Mouse (Mus musculus) urinary bladder, postnatal 4 days (tissue): ENCODE measurements around the gene Emid1.
"Not testable (repeated sequence)": the region's sequence is repeated elsewhere in the genome, so short reads cannot be mapped to it uniquely, and the experiment has no call there.

Experiments
- DNase-seq, 2 experiments: peaks; one replicate each; pipeline ENCODE4 v3.0.0; 2021 to 2022; ENCODE audit warnings: low spot score in 2 of 2

Gene Emid1

GRCm38 (mm10) chr11:5109441-5109840 lies 42.6 kb downstream of the Emid1 start:
- no peak for DNase-seq

GRCm38 (mm10) chr11:5103986-5104509 lies 48.0 kb downstream of the Emid1 start:
- DNase-seq: no peak

DNA sequence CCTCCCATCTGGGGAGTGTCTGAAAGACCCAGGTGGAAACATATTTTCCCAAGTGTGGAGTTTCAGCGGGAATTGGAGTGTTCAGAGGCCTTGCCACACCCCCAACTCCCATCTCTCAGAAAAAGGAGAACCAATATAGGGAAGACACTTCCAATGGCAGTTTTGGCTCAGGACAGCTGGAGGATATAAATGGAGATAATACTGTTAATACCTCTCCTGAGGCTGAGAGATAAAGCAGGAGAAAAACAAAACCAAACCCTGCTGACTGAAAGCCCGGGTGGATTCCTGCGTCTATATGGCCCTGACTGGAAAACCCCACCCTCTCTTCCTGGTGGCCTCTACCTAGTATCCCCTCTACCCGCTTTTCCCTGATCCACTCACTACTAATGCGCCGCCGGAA lies 49.7 kb downstream of the Emid1 start:
- DNase-seq: no peak

DNA sequence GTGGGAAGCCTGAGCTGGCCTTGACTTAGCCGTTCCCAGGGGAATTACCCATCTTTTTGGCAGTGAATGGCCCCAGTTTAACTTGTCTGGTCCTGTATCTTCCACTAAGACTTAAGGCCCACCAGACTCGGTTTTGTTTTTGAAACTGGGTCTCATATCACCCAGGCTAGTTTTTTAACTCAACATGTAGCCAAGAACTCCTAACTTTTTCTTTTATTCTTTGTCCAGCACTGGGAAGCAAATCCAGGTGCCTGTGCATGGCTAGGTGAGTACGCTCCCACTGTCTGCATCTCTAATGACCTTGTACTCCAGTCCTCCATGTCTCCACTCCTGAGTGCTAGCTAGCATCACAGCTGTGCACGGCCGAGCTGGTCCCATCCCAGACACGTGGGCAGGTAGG lies 50.4 kb downstream of the Emid1 start:
- DNase-seq: no peak

DNA sequence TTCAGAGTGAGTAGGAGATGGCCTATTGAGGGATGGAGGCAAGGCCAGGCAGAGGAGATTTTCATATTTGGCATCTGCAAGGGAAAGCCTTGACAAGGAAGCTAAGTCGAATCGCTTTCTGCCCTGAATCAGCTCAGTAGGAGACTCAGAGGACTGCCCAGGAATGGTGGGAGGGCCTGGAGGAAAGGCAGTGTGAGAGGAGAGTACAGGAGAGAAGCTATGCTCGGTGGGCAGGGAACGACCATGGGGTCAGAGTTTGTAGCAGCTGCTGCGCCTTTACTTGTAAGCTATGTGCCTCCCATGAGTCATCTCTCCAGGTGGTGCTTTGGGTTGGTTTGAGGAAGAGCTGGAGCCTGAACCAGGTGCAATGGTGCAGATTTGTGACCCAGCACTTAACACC lies 51.3 kb downstream of the Emid1 start:
- DNase-seq: no peak

- no peak for DNase-seq
Observed at GRCm38 (mm10) chr11:5100283-5100682, 51.8 kb downstream of the Emid1 start.

- DNase-seq: peak; percentile 80 to 86
Observed at GRCm38 (mm10) chr11:5099576-5100183, 52.4 kb downstream of the Emid1 start.

DNA sequence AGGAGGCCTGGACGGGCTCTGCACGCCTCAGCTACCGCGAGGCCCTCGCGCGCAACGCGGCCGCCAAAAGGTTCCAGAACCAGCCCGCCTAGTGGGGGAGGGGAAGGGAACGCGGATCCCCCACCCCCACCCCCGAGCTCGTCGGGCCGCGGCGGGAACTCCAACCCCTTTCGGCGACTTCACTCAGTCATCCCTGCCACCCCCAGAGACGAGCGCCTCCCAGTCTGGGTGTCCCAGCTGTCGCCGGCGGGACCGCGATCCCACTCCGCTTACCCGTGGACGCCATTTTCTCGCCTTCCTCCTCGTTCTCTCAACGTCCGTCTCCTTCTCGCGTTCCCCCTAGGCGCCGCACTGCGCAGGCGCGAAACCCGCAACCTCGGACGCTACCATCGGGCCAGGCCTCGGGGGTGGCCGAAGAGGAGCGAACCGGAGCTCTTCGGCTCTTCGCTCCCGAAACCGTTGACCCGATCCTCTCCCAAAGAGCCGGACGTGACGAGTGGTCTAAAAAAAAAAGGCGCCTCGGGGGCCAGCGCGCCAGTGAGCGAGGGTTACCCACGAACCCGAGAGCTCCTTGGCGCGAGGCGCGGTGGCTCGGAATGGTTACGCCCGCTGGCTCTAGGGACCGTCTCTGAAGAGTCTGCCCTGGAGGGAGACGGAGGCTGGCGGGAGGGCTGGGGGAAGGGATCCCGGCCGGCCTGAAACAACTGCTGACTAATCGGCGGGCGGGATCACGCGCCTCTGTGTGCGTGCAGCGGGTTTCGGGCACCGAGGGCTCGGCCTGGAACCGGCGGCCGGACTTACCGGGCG lies 53.1 kb downstream of the Emid1 start, which contains the start of the genes Rhbdd3 and Ewsr1:
Gene Rhbdd3 (plus strand): TSS at position 191 of the 807 bp plus-strand sequence.
Gene Ewsr1 (minus strand): TSS at position 531 of the 807 bp plus-strand sequence.
- peak; percentile 97 to 98 for DNase-seq

DNA sequence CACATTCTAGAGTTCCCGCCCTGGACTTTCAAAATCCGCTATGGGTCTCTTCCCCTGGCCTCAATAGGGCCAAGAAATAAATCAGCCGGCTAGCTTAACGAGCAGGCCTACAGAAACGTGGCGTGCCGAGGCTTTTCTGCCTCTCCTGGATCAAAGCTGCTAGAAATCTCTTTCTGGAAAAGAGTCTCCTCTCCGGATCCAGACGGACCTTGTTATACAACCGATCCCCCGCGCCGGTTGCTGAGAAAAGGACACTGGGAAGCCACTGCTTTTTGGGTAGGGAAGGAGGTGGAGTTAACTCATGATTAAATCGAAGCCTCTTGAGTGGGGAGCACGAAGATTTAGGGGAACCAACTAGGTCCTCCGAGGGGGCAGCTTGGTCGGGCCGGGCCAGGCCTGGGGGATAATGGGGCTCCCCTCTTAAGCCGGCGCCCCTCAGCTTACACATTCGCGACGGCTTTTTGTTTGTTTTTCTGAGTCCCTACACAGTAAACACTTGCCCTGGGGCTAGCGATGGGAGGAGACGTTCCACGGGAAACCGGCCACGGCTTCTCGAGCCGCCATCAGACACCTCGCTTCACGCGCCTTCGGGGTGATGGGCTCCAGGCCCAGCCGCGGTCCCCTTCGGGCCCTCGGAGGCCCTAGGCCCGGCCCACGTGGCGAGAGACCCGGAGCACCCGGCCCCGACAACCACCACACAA lies 53.9 kb downstream of the Emid1 start:
- DNase-seq: no peak

DNA sequence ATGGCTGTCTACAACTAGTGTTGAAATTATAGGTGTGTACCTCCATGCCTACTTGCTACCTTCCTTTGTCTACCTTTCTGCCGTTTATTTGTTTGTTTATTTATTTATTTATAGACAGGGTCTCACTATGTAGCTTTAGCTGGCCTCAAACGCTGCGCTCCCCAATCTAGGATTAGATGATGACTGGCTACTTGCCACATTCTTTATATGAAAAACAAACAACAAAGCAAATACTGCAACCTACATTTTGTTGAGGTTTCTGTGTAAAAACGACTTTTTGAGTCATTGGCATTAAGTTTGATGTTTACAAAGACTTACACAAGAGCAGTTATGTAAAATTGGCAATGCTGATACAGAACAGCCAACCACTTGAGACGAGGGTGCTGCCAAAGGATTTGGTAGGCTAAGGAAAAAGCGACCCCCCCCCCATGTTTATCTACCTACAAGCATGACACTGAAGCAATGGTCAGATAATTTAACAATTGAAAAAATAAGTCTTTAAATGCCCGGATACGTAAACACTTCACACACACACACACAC lies 55.5 kb downstream of the Emid1 start:
- no peak for DNase-seq

DNA sequence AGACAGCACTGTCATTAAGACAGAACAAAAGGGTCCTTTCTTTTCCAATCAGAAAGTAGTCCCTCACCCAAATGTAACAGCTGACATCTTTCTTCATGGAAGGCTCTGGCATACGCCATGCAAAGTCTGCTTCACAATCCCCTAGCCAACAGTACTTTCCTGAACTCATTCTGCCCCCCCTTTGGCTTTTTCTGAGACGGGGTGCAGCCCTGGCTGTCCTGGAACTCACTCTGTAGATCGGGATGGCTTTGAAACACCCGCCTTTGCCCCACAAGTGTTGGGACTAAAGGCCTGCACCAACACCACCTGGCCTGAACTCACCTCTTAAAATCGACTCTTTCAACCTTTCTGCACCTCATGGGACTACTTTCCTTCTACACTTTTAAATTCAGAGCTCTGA lies 56.2 kb downstream of the Emid1 start:
- no peak for DNase-seq

- no peak for DNase-seq
Observed at GRCm38 (mm10) chr11:5091706-5092105, 60.4 kb downstream of the Emid1 start.

DNA sequence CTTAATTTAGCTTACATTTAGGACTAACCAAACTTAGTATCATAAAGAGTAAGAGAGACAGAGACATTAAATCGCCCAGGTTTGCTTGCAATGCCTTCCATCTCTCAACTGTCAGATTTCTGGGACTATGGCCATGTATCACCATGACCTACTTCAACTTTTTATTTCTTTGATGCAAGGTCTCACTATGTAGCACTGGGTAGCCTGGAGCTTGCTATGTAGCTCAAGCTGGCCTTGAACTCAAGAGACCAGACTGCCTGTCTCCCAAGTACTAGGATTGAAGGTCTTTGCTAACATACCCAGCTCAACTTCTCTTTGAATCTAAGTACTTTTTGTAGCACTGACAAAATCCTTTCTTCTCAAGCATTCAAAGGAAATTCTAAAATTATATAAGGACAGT lies 62.9 kb downstream of the Emid1 start:
- DNase-seq: no peak

GRCm38 (mm10) chr11:5076843-5077242 lies 75.2 kb downstream of the Emid1 start:
- not testable (repeated sequence) for DNase-seq

- DNase-seq: no peak
Observed at GRCm38 (mm10) chr11:5075760-5076159, 76.3 kb downstream of the Emid1 start.

DNA sequence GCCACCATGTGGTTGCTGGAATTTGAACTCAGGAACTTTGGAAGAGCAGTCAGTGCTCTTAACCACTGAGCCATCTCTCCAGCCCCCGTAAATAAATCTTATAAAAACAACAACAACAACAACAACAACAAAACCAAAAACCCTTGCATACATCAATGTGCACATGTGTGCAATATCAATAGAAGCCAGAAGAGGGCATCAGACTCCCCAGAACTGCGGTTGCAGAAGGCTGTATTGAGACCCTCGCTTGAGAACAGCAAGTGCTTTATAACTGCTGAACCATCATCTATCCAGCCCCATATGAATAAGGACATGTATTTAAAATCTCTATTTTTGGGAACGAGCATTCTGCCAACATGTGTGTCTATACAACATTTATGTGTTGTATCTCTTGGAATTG lies 77.2 kb downstream of the Emid1 start:
- DNase-seq: no peak

DNA sequence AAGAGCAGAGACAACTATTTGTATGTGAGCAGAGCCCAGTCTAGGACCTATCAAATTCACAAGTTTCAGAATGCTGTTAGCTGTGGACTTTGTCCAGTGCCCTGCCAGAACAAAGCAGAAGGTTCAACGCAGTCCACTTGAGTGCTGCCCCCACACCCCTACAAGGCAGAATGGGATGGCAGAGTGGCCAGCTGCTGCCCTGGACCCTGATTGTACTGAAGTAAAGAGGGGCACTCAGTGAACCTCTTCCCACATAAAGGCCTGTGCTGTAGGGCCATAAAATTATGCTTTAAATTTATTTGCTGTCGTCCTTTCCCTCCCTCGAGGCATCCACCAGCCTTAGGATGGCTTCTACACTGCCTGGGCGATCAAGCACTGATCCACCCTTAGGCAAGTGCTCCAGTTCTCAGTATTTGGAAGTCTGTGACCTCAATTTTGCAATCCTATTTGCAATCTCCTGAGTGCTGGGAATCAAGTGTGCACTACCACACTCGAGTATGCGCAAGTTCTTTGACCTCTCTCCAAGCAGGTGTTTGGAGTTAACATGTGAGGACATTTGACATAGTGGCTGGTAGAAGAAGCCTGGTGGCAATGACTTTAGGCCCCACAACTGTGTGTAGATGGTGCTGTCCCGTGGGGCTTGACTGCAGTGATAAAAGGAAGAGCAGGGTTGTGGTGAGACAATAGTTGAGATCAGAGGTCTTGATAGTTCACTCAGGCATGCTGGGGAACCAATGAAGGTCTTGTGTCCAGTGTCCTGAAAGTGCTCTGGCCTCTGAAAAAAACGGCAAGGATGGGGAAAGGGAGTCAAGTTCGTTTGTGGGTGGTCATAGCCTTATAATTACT lies 83.7 kb downstream of the Emid1 start:
- peak in 1 of 2 experiments; percentile 35 for DNase-seq

DNA sequence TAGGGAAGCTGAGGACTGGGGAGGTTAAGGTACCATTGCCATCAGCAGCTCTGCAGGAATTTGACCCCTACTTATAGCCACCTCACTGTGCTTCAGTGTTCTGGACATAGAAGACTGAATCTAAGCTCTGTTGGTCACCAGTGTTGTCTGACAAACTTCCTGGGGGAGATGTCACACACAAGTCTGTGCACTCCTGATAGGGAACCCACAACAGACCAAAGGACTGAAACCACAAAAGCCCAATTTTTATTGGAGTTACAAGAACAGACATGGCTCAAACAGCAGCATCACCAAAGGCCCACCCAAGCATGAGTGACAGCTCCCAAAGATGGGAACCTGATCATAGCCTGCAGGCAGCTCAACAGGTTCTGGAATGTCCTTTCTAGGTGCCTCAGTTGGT lies 85.0 kb downstream of the Emid1 start:
- DNase-seq: peak in 1 of 2 experiments; percentile 49

- peak; percentile 83 to 90 for DNase-seq
Observed at GRCm38 (mm10) chr11:5065056-5065821, 86.8 kb downstream of the Emid1 start, which contains the start of gene Gas2l1. Gene Gas2l1 (minus strand): TSS chr11:5065327.
